Mouse (Mus musculus): ENCODE results near the gene Lmcd1. TPM values are rescaled to one million over a fixed set of nuclear protein-coding genes. Genes with fewer than 3 reads are reported as not detected.

The Lmcd1 gene
- polyA plus RNA-seq, 1 experiment from 2014 or later, result 13.1 TPM

DNA sequence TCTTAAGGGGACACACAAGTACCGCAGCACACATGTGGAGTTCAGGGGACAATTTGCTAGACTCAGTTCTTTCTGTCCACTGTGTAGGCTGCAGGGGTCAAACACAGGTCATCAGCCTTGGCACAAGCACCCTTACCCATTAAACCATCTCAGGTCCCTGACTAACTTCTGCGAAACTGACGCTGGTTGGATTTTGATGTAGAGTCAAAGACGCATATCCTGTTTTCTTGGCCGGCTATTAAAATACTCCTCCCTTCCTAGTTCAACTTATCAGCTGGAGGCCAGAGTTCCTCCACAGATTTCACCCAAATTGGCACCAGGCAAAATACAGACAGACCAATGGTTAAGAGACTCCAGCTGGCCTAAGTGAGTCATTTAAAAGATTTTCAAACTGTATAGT, 54.2 kb downstream of the Lmcd1 start:
- no peak for ATAC-seq (ENCODE audit: low FRiP score)
- 86% methylated on average over 5 of the region's 5 CpGs for WGBS
- no peak overlapping the region for H3K27ac ChIP-seq
- H3K9me3 ChIP-seq (replicated peaks), result no peaks in the 10 kb centered on the region
- no peaks in the 10 kb centered on the region for H3K27me3 ChIP-seq
- H3K4me1 ChIP-seq, result no peaks in the 10 kb centered on the region
- H3K9ac ChIP-seq, result no peak overlapping the region
- H3K36me3 ChIP-seq, result no peaks in the 10 kb centered on the region
- no peak overlapping the region for H3K4me3 ChIP-seq
- H3K4me2 ChIP-seq (replicated peaks), result no peak overlapping the region

DNA sequence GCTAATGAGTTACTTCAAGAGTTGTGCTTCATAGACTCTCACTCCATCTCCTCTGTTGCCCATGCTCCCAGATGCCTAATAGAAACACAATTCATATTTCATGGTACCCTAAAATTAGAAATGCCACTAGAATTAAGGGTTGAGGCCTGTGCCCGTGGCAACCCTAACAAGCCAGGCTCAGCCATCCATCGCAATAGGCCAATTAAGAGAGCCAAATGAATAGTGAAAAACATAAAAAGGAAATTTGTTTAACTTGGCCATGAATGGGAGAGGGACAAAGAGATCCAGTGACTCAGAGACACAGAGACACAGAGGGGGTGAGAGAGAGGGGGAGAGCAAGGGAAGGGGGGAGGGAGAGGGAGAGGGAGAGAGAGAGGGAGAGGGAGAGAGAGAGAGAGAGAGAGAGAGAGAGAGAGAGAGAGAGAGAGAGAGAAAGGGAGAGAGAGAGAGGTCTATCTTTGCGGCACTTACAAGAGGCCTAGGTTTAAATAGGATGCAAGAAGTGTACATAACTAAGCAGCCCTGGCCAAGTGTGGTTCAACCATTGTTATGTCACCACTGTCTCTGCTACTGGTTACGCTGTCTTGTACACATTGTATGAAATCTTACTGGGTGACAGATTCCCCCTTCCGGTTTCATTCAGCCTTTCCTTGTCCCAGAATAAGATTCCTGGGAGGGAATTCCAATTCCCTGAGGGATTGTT, 57.1 kb downstream of the Lmcd1 start:
- ATAC-seq (ENCODE audit: low FRiP score), result no peak
- 74% methylated on average over 5 of the region's 5 CpGs for WGBS
- Histone ChIP-seq H3K4me3 (no peak overlapping the region), H3K36me3 (no peaks in the 10 kb centered on the region), H3K27me3 (no peaks in the 10 kb centered on the region), H3K4me1 (no peaks in the 10 kb centered on the region), H3K9me3 (replicated peaks) (no peaks in the 10 kb centered on the region), H3K9ac (no peak overlapping the region), H3K27ac (no peak overlapping the region), H3K4me2 (replicated peaks) (no peak overlapping the region)

DNA sequence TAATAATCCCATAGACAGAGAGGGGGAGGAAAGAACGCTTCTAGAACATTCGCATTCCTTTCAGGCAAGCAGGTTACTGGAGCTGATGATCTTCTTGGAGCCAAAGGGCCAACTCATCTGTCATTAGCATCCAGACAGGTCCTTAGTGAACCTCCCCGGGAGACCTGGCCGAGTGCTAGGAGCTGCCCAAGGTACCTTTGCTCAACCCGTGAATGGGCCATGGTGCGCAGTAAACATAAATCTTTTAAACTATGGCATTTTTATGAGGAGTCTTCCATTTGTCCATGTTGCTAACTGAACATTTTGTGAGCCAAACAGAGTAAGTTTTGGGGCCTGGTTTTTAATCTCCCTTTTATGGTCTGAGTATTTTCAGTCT, 57.7 kb downstream of the Lmcd1 start:
- Histone ChIP-seq H3K36me3 (no peaks in the 10 kb centered on the region), H3K9ac (no peak overlapping the region), H3K9me3 (replicated peaks) (no peaks in the 10 kb centered on the region), H3K4me1 (no peaks in the 10 kb centered on the region), H3K4me2 (replicated peaks) (no peak overlapping the region), H3K27me3 (no peaks in the 10 kb centered on the region), H3K27ac (no peak overlapping the region), H3K4me3 (no peak overlapping the region)
- ATAC-seq (ENCODE audit: low FRiP score), result no peak
- WGBS, result 74% methylated on average over 6 of the region's 6 CpGs

DNA sequence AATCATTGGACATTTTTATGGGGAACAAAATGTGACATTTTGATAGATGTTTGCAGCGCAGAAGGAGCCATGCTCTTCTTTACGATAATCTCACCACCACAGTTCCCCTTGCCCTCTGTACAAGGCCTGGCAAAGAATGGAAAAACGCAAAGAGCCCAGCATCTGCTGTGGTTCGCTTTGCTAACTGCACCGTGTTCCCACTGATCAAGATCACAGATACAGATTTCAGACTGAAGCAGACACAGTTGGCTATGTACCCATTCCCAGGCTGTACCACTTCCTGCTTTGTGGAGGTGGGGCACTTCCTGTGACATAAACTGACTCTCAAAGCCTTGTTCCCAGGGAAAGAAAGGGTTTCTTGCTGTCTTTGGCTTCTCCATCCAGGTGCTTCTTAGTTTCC, 60.4 kb downstream of the Lmcd1 start:
- Histone ChIP-seq H3K4me1 (no peaks in the 10 kb centered on the region), H3K27ac (no peak overlapping the region), H3K9me3 (replicated peaks) (no peaks in the 10 kb centered on the region), H3K4me2 (replicated peaks) (no peak overlapping the region), H3K27me3 (no peaks in the 10 kb centered on the region), H3K4me3 (no peak overlapping the region), H3K36me3 (no peaks in the 10 kb centered on the region), H3K9ac (no peak overlapping the region)
- ATAC-seq (ENCODE audit: low FRiP score), result no peak
- WGBS, result 88% methylated on average over 5 of the region's 5 CpGs

DNA sequence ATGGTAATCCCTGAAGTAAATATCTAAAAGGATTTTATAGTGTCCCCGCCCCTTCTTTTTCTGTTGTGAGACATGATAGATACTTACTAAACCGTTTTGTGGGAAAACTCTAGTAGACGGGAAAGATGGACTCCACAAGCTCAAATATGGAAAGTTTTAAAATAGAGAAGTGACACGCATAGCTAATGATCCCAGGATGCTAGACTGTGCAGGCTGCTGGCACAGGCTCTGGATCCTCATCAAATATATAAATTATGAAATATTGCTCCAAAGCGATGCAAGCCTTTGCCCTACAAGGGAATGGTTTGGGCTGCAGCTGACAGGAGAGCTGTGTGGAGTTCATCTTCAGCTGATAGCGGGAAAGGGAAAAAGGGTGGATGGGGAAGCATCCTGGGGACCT, 64.1 kb downstream of the Lmcd1 start:
- no peak overlapping the region for H3K4me3 ChIP-seq
- no peaks in the 10 kb centered on the region for H3K4me1 ChIP-seq
- no peaks in the 10 kb centered on the region for H3K9me3 ChIP-seq (replicated peaks)
- H3K4me2 ChIP-seq (replicated peaks), result no peak overlapping the region
- no peaks in the 10 kb centered on the region for H3K27me3 ChIP-seq
- no peak for ATAC-seq (ENCODE audit: low FRiP score)
- no peak overlapping the region for H3K27ac ChIP-seq
- no peaks in the 10 kb centered on the region for H3K36me3 ChIP-seq
- H3K9ac ChIP-seq, result no peak overlapping the region
- 92% methylated on average over 6 of the region's 6 CpGs for WGBS

DNA sequence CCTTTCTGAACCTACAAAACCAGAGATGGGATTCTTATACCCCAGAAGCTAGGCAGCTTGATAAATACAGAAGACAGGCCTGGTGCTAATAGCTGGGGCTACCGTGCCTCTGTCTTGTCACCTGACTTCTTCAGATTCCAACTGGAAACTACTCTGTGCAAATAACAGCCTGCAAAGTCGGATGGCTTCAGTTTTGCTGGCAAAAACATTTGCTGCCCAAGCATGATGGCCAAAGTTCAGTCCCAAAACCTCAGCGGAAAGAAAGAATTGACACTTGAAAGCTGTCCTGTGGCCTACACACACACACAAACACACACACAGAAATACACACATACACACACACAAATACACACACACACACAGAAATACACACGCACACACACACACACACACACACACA, 65.5 kb downstream of the Lmcd1 start:
- no peaks in the 10 kb centered on the region for H3K4me1 ChIP-seq
- no peaks in the 10 kb centered on the region for H3K36me3 ChIP-seq
- no peaks in the 10 kb centered on the region for H3K9me3 ChIP-seq (replicated peaks)
- H3K4me2 ChIP-seq (replicated peaks), result no peak overlapping the region
- no peaks in the 10 kb centered on the region for H3K27me3 ChIP-seq
- WGBS, result 85% methylated on average over 4 of the region's 4 CpGs
- ATAC-seq (ENCODE audit: low FRiP score), result no peak
- no peak overlapping the region for H3K27ac ChIP-seq
- no peak overlapping the region for H3K9ac ChIP-seq
- no peak overlapping the region for H3K4me3 ChIP-seq

DNA sequence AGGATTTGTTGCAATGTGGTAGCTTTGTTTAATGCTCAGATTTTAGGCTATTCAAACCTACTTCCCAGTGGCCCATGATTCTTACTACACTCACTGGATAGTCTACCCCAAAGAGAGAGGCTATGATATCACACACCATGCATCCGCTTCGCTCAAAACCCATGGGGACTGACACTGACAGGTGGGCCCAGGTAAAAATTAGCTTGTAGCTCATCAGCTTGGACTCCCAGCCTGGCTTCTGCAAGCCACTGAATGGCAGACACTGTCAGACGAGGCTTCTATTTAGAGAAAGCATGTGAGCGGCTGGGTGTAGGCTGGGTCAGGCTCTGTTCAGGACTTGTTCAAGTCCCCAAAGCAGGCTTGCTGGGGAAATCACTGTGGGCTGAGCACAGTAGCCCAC, 76.9 kb downstream of the Lmcd1 start:
- Histone ChIP-seq H3K27me3 (no peaks in the 10 kb centered on the region), H3K36me3 (no peaks in the 10 kb centered on the region), H3K4me1 (no peaks in the 10 kb centered on the region), H3K4me2 (replicated peaks) (no peak overlapping the region), H3K9ac (no peak overlapping the region), H3K27ac (no peak overlapping the region), H3K4me3 (no peak overlapping the region), H3K9me3 (replicated peaks) (no peaks in the 10 kb centered on the region)
- ATAC-seq (ENCODE audit: low FRiP score), result no peak
- WGBS, result 90% methylated on average over 4 of the region's 4 CpGs

DNA sequence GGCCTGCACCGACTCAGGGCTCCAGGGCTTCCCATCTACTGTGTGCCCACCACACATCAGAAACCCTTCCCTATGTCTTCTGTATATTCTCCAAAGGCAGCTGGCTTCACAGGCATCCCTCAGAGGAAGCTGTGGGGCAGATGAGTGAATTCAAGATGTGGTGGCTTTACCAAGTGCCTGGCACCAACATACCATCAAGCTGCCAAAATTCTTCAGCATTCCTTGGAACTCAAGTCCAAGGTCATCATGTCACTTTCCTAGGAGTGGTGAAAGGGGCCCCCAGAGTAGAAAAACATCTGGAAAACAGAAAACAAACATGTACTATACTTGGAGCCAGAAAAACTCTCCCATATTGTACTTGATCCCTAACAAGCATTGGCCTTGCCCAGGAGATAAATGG, 85.8 kb downstream of the Lmcd1 start:
- Histone ChIP-seq H3K4me2 (replicated peaks) (no peak overlapping the region), H3K4me1 (no peaks in the 10 kb centered on the region), H3K27me3 (no peaks in the 10 kb centered on the region), H3K36me3 (no peaks in the 10 kb centered on the region), H3K4me3 (no peak overlapping the region), H3K9me3 (replicated peaks) (no peaks in the 10 kb centered on the region), H3K9ac (no peak overlapping the region), H3K27ac (no peak overlapping the region)
- ATAC-seq (ENCODE audit: low FRiP score), result no peak
- 95% methylated on average over 1 of the region's 1 CpGs for WGBS

DNA sequence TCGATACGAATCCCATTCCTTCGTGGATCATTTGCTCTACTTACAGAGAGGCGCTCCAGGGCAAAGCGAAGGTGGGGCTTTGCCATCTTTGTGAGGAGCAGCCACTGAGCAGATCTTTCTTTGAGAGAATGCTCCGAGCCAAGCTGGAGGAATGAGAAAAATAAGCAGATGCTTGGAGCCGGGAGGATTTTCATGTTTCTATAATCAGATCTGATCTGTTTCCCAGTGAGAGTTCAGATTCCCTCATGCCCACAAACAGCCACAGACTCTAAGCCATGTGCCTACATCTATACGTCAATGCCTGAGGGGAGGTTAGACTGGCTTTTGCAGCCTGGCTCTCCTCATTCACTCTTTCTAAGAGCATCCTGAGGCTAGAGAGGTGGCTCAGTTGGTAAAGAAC, 87.1 kb downstream of the Lmcd1 start:
- no peaks in the 10 kb centered on the region for H3K27me3 ChIP-seq
- H3K4me2 ChIP-seq (replicated peaks), result no peak overlapping the region
- no peak for ATAC-seq (ENCODE audit: low FRiP score)
- no peaks in the 10 kb centered on the region for H3K4me1 ChIP-seq
- H3K9me3 ChIP-seq (replicated peaks), result no peaks in the 10 kb centered on the region
- no peaks in the 10 kb centered on the region for H3K36me3 ChIP-seq
- no peak overlapping the region for H3K9ac ChIP-seq
- no peak overlapping the region for H3K27ac ChIP-seq
- no peak overlapping the region for H3K4me3 ChIP-seq
- WGBS, result 75% methylated on average over 8 of the region's 8 CpGs

DNA sequence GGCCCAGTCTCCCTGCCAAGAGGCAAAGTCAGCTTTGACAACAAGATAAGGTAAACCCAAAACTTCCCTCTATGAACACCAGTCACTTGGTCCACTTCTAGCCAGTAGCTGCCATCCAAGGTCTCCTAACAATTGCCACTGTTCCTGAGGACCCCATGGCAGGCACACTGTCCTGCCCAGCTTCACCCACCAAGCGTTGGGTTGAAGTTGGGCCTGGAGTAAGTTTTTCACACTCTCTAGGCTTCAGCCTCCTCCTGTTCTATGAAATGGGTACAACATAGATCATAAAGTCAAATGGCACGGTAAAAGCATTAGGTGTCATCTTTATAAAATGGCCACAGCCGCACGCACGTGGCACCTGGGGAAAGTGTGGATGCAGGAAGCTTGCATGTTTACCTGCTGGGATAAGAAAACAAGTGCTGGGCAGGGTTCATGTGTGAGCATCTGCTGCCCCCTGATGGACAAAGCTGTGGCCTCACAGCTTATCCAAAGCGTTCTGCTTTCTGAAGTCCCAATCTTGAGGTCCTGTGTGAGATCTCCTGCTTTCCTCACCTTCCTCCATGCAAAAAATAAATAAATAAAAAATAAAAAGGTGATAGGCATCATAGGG, 88.9 kb downstream of the Lmcd1 start:
- peak; percentile 58 for ATAC-seq (ENCODE audit: low FRiP score)
- H3K36me3 ChIP-seq, result no peaks in the 10 kb centered on the region
- H3K4me2 ChIP-seq (replicated peaks), result no peak overlapping the region
- H3K4me1 ChIP-seq, result no peaks in the 10 kb centered on the region
- H3K9me3 ChIP-seq (replicated peaks), result no peaks in the 10 kb centered on the region
- WGBS, result 44% methylated on average over 6 of the region's 6 CpGs
- no peak overlapping the region for H3K4me3 ChIP-seq
- H3K27me3 ChIP-seq, result no peaks in the 10 kb centered on the region
- no peak overlapping the region for H3K9ac ChIP-seq
- H3K27ac ChIP-seq, result no peak overlapping the region

DNA sequence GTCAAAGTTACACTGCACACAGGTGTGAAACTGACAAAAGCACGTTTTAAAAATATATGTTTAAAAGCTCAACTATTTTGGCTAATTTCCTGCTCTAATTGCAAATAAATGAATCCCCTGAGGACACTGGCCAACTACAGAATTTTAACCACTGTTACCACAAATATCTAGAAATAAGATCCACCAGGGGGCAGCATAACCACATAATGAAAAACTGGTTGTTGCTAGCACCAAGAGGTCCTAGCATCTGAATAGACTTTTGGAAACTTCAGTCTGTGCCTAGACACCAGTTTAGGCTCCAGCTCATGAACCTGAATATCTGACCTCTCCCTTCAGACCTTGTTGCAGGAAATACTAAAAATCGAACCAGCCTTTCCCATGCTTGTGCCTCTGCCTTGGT, 91.0 kb downstream of the Lmcd1 start:
- no peak for ATAC-seq (ENCODE audit: low FRiP score)
- WGBS, result 51% methylated on average over 2 of the region's 2 CpGs
- H3K9ac ChIP-seq, result no peak overlapping the region

DNA sequence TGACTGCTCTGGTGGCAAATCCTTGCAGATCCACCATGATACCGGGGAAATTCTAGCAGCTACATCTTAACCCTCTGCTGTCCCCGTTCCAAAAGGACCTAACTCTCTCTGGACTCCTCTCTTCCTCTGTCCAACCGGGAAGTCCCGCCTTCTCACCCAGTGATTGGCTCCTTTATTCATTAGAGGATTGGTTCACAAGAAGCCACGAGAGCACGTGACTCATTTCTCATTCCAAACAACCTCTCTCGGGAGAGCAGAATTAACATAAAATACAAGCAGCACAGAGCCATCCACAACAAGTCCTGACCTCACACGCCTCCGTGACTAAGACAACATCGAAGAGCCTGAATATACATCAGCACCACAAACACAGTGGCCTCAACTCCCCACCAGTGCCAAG, 91.7 kb downstream of the Lmcd1 start:
- Histone ChIP-seq H3K9me3 (replicated peaks) (no peaks in the 10 kb centered on the region), H3K27ac (no peak overlapping the region), H3K27me3 (no peaks in the 10 kb centered on the region), H3K4me2 (replicated peaks) (no peak overlapping the region), H3K36me3 (no peaks in the 10 kb centered on the region), H3K9ac (no peak overlapping the region; the same call in 1 of the 2 replicates), H3K4me3 (no peak overlapping the region), H3K4me1 (no peaks in the 10 kb centered on the region)
- no peak for ATAC-seq (ENCODE audit: low FRiP score)
- WGBS, result 80% methylated on average over 10 of the region's 10 CpGs

More for the DNA sequence above, 91.0 kb downstream of the Lmcd1 start:
- no peak overlapping the region for H3K4me2 ChIP-seq (replicated peaks)
- H3K27ac ChIP-seq, result no peak overlapping the region
- no peaks in the 10 kb centered on the region for H3K36me3 ChIP-seq
- no peaks in the 10 kb centered on the region for H3K27me3 ChIP-seq
- H3K9me3 ChIP-seq (replicated peaks), result no peaks in the 10 kb centered on the region
- H3K4me1 ChIP-seq, result no peaks in the 10 kb centered on the region
- no peak overlapping the region for H3K4me3 ChIP-seq

DNA sequence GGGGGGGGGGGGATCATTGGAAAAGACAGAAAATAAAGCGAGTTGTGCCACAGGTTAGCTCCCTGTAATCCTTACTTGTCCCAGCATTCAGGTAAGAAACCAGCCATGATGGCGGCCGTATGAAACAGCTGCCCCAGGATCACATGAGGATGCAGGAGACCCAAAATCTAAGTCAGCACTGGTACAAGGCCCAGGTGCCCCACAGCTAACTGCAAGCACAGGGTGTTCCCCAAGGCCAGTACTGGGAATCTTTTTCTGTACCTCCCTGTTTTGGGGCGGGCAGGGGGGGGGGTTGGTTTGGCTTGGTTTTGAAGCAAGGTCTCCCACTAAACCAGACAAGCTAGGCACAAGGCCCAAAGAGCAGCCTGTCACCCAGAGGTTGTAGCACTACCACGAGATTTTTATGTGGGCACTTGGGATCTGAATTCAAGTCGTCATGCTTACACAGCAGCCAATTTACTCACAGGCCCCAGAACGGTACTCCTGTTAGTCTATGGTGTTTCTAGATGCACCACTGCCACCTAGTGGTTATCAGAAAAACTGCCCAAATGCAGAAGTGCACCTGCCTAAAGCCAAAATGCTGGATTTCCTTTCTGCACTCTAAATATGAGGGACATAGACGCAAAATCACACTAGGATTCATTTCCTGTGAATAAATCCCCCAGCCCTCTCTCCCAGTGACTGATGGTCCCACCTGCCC, 100.5 kb downstream of the Lmcd1 start:
- 41% methylated on average over 7 of the region's 8 CpGs for WGBS
- no peaks in the 10 kb centered on the region for H3K9me3 ChIP-seq (replicated peaks)
- H3K4me3 ChIP-seq, result no peak overlapping the region
- peak; percentile 57; the same call in 1 of the 2 replicates for ATAC-seq (ENCODE audit: low FRiP score)
- no peak overlapping the region for H3K9ac ChIP-seq
- no peaks in the 10 kb centered on the region for H3K27me3 ChIP-seq
- H3K4me1 ChIP-seq, result 0 out of 2 replicates have a peak, but pooled peaks cover 7% of the 10 kb centered on the region
- no peaks in the 10 kb centered on the region for H3K36me3 ChIP-seq
- no peak overlapping the region for H3K27ac ChIP-seq
- no peak overlapping the region for H3K4me2 ChIP-seq (replicated peaks)

Data from hindbrain, embryonic 12.5 days (tissue).